Mouse (Mus musculus) heart, embryonic 10.5 days (tissue): ENCODE measurements around the gene Rap1a. TPM values are rescaled to one million over a fixed set of nuclear protein-coding genes. Genes with fewer than 3 reads are reported as not detected.

ENCODE experiments used
- DNase-seq: peaks from one replicate; pipeline ENCODE4 v3.0.0-alpha.2; 2017; ENCODE audit warnings: low spot score
- H3K27ac ChIP-seq: fragments of 300-500 bp; sonication (generic); 2 replicates; pipeline ENCODE4 v1.5.1; 2016; ENCODE audit warnings: mild to moderate bottlenecking
- H3K27me3 ChIP-seq: fragments of 300-500 bp; sonication (generic); 2 replicates; pipeline ENCODE4 v1.6.1; 2016; ENCODE audit warnings: mild to moderate bottlenecking; ENCODE audit not compliant: poor library complexity, insufficient read depth, severe bottlenecking
- H3K36me3 ChIP-seq: fragments of 300-500 bp; sonication (generic); 2 replicates; pipeline ENCODE4 v1.6.1; 2016; ENCODE audit warnings: mild to moderate bottlenecking, moderate library complexity
- H3K4me1 ChIP-seq: fragments of 300-500 bp; sonication (generic); 2 replicates; pipeline ENCODE4 v1.6.1; 2016; ENCODE audit warnings: mild to moderate bottlenecking
- H3K4me3 ChIP-seq: fragments of 300-500 bp; sonication (generic); 2 replicates; pipeline ENCODE4 v1.5.1; 2016; ENCODE audit warnings: mild to moderate bottlenecking, moderate library complexity
- H3K9me3 ChIP-seq: fragments of 300-500 bp; sonication (generic); 2 replicates; pipeline ENCODE4 v1.6.1; 2016; ENCODE audit warnings: mild to moderate bottlenecking, moderate library complexity
- WGBS: fragments of 180-500 bp; shearing (Covaris S2); methylation state at CpG from one replicate; pipeline ENCODE4 v1.1.7; 2016; 5-methylcytosine and 5-hydroxymethylcytosine counted together
- polyA plus RNA-seq: library from polyadenylated mRNA; unstranded; fragments of >200 nt; fragmentation: Nextera tagmentation; extraction: Ambion mirVana; gene quantifications from 2 replicates; pipeline ENCODE4 v1.2.1, GENCODE M21; 2016

Gene Rap1a
- polyA plus RNA-seq, 1 experiment from 2014 or later = 95.3 TPM

DNA sequence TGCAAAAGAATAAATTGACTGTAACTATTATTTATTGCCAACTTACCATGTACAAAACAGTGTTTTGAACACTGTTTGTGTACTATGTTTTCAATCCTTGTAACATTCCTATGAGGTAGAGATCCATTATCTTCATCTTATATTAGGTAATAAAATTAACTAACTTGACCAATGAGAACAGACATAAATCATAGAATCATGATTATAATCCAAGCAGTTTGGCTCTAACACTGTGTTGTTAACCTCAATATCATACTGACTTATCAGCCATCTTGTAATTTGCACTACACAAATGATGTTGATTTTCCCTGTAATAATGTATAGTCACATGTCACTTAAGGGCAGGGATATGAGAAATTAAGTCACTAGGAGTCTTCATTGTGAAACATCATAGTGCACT lies 26.6 kb downstream of the Rap1a start:
- H3K27ac ChIP-seq = no peak overlapping the region
- H3K36me3 ChIP-seq = 0 out of 2 replicates have a peak, but pooled peaks cover 2% of the 10 kb centered on the region
- H3K4me1 ChIP-seq = no peaks in the 10 kb centered on the region
- H3K27me3 ChIP-seq = no peaks in the 10 kb centered on the region
- H3K9me3 ChIP-seq = no peaks in the 10 kb centered on the region
- no peak overlapping the region for H3K4me3 ChIP-seq
- DNase-seq = no peak

DNA sequence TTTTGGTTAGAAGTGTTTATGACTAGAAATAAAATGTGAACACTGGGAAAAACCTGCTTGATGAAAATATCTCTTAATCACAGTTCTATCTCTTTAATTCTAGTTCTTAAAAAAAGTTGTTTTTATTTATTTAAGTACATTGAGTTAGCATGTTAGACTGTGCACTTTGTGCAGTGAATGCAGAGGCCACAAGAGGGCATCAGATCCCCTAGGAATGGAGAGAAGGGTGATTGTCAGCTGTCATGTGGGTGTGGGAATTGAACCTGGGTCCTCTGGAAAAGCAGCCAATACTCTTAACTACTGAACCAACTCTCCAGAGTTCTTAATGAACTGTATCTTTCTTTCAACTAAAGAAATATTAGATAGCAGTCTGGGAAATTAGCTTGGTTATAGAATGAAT lies 29.6 kb downstream of the Rap1a start:
- Histone ChIP-seq H3K4me3 (no peak overlapping the region), H3K4me1 (no peaks in the 10 kb centered on the region), H3K9me3 (no peaks in the 10 kb centered on the region), H3K36me3 (0 out of 2 replicates have a peak, but pooled peaks cover 2% of the 10 kb centered on the region), H3K27ac (no peak overlapping the region), H3K27me3 (no peaks in the 10 kb centered on the region)
- DNase-seq = no peak

DNA sequence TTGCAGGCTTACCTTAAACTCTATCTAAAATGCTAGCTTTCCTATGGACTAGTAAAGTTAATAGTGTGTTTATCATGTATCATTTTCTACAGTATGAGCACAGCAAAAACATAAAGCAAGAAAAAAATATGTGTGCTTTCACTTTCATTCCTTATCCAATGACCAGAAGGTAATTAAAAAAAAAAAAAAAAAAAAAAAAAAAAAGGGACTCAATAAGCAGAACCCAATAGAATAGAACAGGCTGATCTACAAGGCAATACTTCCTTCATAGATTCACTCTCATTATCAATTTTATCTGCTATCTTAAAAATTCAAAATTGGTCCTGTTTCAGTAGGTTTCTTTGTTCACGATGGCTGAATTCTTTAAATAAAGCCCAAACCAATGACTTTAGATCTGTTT lies 30.3 kb downstream of the Rap1a start:
- 98% methylated on average over 1 of the region's 1 CpGs for WGBS
- DNase-seq = no peak
- H3K9me3 ChIP-seq = no peaks in the 10 kb centered on the region

DNA sequence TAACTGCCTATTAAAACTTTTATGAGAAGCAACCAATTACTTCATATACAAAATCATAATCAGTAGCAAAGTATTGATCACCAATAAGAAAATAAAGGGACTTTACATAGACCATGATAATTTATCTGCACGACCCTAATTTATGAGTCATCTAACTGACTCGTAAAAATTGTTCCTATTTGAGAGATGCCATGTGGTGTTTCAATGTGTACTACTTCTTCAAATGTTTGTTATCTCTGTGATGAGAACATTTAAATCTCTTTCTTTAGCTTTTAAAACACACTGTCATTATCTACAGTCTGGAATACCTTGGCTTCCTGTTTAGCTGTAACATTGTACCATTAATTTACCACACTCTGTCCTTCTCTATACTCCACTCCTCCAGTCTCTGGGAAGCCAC lies 31.8 kb downstream of the Rap1a start:
- no peaks in the 10 kb centered on the region for H3K9me3 ChIP-seq
- no peaks in the 10 kb centered on the region for H3K27me3 ChIP-seq
- 0 out of 2 replicates have a peak, but pooled peaks cover 2% of the 10 kb centered on the region for H3K36me3 ChIP-seq
- 0 out of 2 replicates have a peak, but pooled peaks cover 9% of the 10 kb centered on the region for H3K4me1 ChIP-seq
- 85% methylated on average over 2 of the region's 2 CpGs for WGBS
- no peak overlapping the region for H3K4me3 ChIP-seq
- H3K27ac ChIP-seq = no peak overlapping the region
- no peak for DNase-seq

More for the DNA sequence above, 30.3 kb downstream of the Rap1a start:
- Histone ChIP-seq H3K4me1 (0 out of 2 replicates have a peak, but pooled peaks cover 5% of the 10 kb centered on the region), H3K27me3 (no peaks in the 10 kb centered on the region), H3K27ac (no peak overlapping the region), H3K4me3 (no peak overlapping the region), H3K36me3 (0 out of 2 replicates have a peak, but pooled peaks cover 2% of the 10 kb centered on the region)

DNA sequence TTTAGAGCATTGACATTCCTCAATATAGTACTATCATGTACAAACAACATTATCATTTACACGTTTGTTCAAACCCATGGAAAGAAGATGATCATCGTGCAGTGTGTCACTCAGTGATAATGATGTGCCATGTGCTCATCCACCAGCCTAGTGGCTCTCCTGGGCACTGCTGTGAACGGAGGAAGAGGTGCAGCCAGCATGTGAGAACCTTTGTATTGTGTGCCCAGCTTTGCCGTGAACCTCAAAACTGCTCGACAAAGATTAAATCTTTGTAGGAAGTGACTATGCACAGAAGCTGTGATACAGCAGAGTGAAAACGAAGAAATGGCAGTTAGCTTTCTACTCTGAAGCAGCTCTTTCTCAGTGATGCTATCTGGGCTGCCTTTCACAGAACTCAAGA lies 32.6 kb downstream of the Rap1a start:
- no peaks in the 10 kb centered on the region for H3K27me3 ChIP-seq
- no peak overlapping the region for H3K27ac ChIP-seq
- 64% methylated on average over 6 of the region's 6 CpGs for WGBS
- H3K4me1 ChIP-seq = peaks cover 10% of the 10 kb centered on the region
- H3K9me3 ChIP-seq = no peaks in the 10 kb centered on the region
- DNase-seq = no peak
- H3K4me3 ChIP-seq = no peak overlapping the region
- H3K36me3 ChIP-seq = 0 out of 2 replicates have a peak, but pooled peaks cover 2% of the 10 kb centered on the region

DNA sequence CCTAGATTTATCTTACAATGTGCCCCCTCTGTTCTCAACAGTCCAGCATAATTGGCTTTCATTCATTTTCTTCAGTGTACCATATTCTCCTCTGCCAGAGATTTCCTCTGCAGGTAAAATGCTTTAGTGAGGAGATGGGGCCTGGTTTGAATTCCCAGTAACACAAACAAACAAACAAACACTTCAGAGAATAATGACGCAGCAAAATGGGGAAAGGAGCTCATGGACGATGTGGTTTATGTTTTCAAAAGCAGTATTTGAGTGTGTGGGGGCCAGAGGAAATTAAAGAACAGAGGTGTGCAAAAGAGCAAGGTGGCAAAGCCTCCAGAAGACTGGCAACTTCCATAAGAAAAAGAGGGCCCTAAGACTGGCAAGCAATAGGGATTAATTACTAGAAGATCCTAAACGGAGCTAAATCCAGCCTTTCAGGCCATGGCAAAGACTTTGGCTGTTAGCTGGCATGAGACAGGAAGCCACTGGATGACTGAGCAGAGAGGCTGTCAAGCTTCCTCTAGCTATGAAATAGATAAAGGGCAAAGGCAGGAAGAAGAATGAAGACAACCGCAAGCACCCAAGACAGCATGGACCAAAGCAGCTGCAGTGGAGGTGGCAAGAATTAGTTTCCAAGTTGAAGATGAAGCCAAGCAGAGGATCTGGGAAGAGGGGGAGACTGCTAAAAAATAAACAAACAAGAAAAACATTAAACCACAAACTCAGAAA lies 37.8 kb downstream of the Rap1a start:
- H3K36me3 ChIP-seq = no peaks in the 10 kb centered on the region
- no peaks in the 10 kb centered on the region for H3K9me3 ChIP-seq
- H3K27ac ChIP-seq = no peak overlapping the region
- no peaks in the 10 kb centered on the region for H3K27me3 ChIP-seq
- peaks cover 13% of the 10 kb centered on the region for H3K4me1 ChIP-seq
- no peak for DNase-seq
- H3K4me3 ChIP-seq = no peak overlapping the region
- whole genome bisulfite sequencing = 62% methylated on average over 4 of the region's 4 CpGs

DNA sequence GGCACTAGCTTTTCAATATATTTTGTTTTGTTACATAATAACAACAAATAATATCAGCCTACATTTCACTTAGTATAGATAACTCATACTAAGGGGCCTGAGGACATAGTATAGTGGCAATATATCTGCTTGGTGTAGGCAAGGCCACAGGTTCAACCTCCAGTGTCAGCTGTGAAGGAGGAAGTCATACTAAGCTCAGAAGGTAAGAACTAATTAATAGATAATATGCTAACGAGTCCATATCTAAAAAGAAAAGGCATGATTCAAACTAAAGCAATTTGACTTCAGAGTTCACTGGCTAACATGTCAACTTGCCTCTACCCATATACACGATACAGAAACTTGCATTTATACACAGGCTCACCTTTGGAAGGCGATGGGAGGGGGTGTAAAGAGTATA lies 41.1 kb downstream of the Rap1a start:
- Histone ChIP-seq H3K36me3 (no peaks in the 10 kb centered on the region), H3K9me3 (no peaks in the 10 kb centered on the region)

DNA sequence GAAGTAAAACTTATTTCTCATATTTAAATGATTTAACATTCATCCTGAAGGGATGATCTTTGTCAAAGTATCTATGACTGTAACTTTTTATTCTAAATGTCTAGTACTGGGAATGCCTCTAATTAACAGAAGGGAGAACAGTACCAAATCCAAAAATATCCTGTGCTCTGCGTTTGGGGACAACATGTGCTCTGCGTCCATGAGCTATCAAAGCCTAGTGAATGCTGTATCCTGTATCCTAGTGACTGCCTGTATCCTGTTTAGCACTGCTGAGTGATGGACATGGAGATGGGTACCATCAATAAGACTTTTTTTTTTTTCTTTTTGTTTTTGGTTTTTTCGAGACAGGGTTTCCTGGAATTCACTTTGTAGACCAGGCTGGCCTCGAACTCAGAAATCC lies 42.5 kb downstream of the Rap1a start:
- no peak overlapping the region for H3K4me3 ChIP-seq
- WGBS = 71% methylated on average over 4 of the region's 4 CpGs

More for the DNA sequence above, 41.1 kb downstream of the Rap1a start:
- peaks cover 12% of the 10 kb centered on the region for H3K4me1 ChIP-seq
- DNase-seq = no peak
- WGBS = 91% methylated on average over 3 of the region's 3 CpGs
- no peak overlapping the region for H3K27ac ChIP-seq
- H3K4me3 ChIP-seq = no peak overlapping the region
- no peaks in the 10 kb centered on the region for H3K27me3 ChIP-seq

DNA sequence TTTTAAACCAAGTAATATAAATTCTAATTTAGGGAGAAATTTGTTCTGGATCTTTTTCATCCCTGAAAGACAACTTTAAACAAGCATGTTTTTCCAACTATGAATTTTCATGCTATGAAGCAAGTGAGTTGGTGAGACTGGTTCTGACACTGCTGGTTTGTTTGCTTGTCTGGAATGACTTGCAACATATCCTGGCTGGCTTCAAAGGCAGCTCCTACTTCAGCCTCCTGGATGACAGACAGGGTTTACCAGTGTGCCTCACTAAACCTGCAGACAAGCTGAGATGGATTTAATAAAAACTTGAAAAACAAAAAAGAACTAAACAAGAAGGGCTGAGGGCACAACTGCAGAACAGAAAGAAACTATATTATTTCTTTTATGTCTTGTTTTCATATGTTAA lies 43.0 kb downstream of the Rap1a start:
- H3K4me1 ChIP-seq = peaks cover 7% of the 10 kb centered on the region
- no peaks in the 10 kb centered on the region for H3K27me3 ChIP-seq
- H3K36me3 ChIP-seq = no peaks in the 10 kb centered on the region
- no peaks in the 10 kb centered on the region for H3K9me3 ChIP-seq
- no peak overlapping the region for H3K4me3 ChIP-seq
- no peak overlapping the region for H3K27ac ChIP-seq
- no peak for DNase-seq

More for the DNA sequence above, 42.5 kb downstream of the Rap1a start:
- no peak overlapping the region for H3K27ac ChIP-seq
- no peak for DNase-seq
- no peaks in the 10 kb centered on the region for H3K9me3 ChIP-seq
- no peaks in the 10 kb centered on the region for H3K36me3 ChIP-seq
- peaks cover 12% of the 10 kb centered on the region for H3K4me1 ChIP-seq
- no peaks in the 10 kb centered on the region for H3K27me3 ChIP-seq

DNA sequence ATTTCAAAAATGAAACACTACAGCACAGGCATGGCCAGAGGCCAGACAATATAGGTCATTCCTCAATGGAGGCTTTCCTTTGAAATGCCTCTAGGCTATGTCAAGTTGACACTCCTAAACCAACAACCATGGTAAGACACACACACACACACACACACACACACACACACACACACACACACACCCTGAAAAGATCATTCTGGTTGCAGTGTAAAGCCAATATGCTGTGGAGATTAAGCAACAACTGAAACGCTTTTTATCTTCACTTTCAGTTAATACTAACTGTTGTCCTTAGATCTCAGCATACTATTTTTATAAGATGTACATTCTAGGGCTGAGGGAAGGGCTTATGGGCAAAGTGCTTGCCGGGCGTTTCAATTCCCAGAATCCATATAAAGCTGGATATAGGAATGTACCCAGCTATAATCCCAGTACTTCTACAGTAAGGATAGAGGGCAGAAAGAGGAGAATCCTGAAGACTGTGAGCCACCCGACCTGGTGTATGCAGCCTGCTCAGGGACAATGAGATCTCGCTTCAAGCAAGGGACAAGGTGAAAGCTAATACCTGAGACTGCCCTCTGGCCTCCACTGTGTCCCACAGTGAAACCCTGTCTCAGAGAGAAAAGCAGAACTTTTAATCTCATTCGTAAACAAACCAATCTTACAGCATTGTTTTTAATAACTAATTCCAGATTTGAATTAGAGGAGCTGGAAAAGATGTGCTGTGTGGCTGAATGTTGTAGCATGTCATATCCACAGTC lies 43.6 kb downstream of the Rap1a start:
- Histone ChIP-seq H3K4me3 (no peak overlapping the region), H3K4me1 (peaks cover 7% of the 10 kb centered on the region), H3K27me3 (no peaks in the 10 kb centered on the region), H3K36me3 (no peaks in the 10 kb centered on the region), H3K27ac (no peak overlapping the region), H3K9me3 (no peaks in the 10 kb centered on the region)
- WGBS = 78% methylated on average over 6 of the region's 6 CpGs
- no peak for DNase-seq

DNA sequence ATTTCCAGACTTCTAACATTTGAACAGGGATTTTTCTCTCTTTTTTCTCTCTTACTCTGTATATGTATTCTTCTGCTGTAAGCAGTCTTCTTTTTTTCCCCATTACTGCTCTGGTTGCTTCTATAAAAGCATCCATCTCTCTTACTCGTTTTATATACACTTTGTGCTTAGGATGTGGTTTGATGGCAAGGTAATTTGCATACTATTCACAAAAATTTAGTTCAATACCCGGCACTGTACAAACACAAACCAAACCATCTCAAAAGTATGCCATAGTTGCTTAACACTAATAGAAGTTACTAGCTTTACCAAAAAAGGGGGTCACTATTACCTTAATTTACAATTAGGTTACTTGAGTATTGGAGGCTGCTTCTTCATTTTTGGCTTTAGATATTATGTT lies 44.6 kb downstream of the Rap1a start:
- no peaks in the 10 kb centered on the region for H3K36me3 ChIP-seq
- no peak overlapping the region for H3K27ac ChIP-seq
- peaks cover 7% of the 10 kb centered on the region for H3K4me1 ChIP-seq
- DNase-seq = no peak
- H3K9me3 ChIP-seq = no peaks in the 10 kb centered on the region
- H3K27me3 ChIP-seq = no peaks in the 10 kb centered on the region
- 84% methylated on average over 2 of the region's 2 CpGs for WGBS
- no peak overlapping the region for H3K4me3 ChIP-seq

DNA sequence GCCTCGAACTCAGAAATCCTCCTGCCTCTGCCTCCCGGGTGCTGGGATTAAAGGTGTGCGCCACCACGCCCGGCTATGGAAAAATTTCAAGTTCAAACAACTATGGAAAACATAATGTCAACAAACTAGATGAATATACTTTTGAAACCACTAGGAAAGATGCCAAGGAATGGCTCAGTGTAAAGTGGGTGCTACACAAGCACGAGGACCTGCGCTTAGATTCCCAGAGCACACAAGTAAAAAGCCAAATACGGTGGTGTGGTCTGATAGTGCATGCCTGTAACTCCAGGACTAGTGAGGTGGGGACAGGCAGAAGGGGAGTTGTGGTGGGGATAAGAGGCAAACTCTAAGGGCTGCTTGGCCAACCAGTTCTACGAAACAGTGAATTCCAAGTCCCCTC lies 46.0 kb downstream of the Rap1a start:
- Histone ChIP-seq H3K36me3 (no peaks in the 10 kb centered on the region), H3K27ac (no peak overlapping the region), H3K27me3 (no peaks in the 10 kb centered on the region), H3K4me3 (no peak overlapping the region), H3K4me1 (peaks cover 7% of the 10 kb centered on the region), H3K9me3 (no peaks in the 10 kb centered on the region)
- 94% methylated on average over 9 of the region's 9 CpGs for WGBS
- no peak for DNase-seq

DNA sequence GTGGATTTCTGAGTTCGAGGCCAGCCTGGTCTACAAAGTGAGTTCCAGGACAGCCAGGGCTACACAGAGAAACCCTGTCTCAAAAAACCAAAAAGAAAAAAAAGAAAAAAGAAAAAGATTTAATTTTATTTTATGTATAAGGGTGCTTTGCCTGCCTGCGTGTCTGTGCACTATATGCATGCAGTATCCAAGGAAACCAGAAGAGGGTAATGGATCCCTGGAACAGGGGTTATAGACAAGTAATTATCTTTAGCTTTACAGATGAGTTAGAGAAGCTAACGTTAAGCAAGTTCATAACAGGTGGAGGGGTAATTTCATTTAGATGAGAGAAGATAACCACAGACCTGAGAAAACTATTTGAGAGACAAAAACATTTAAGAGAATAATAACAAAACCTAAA lies 47.0 kb downstream of the Rap1a start:
- H3K27ac ChIP-seq = no peak overlapping the region
- WGBS = 87% methylated on average over 3 of the region's 3 CpGs
- H3K4me1 ChIP-seq = peaks cover 7% of the 10 kb centered on the region
- no peak for DNase-seq
- H3K27me3 ChIP-seq = no peaks in the 10 kb centered on the region
- H3K9me3 ChIP-seq = no peaks in the 10 kb centered on the region
- H3K4me3 ChIP-seq = no peak overlapping the region
- peaks cover 3% of the 10 kb centered on the region; the same call in 1 of the 2 replicates for H3K36me3 ChIP-seq
